Mouse (Mus musculus): ENCODE data around the gene Gemin5. TPM values are rescaled to one million over a fixed set of nuclear protein-coding genes. Genes with fewer than 3 reads are reported as not detected.

Gene Gemin5
- polyA plus RNA-seq, 1 experiment from 2014 or later = 15.9 TPM

GRCm38 (mm10) chr11:58092541-58092940, 75.8 kb downstream of the Gemin5 start:
- Histone ChIP-seq H3K9ac (replicated peaks) (no peak overlapping the region), H3K27ac (replicated peaks) (no peak overlapping the region), H3K9me3 (no peaks in the 10 kb centered on the region), H3K36me3 (no peaks in the 10 kb centered on the region), H3K4me2 (replicated peaks) (no peak overlapping the region), H3K4me1 (peaks cover 2% of the 10 kb centered on the region), H3K4me3 (no peak overlapping the region), H3K27me3 (0 out of 2 replicates have a peak, but pooled peaks cover 9% of the 10 kb centered on the region)
- no peak for ATAC-seq (replicated peaks)
- WGBS = 66% methylated on average over 4 of the region's 4 CpGs

GRCm38 (mm10) chr11:58081716-58082115, 86.6 kb downstream of the Gemin5 start:
- no peaks in the 10 kb centered on the region for H3K36me3 ChIP-seq
- H3K4me3 ChIP-seq = no peak overlapping the region
- no peaks in the 10 kb centered on the region for H3K4me1 ChIP-seq
- no peaks in the 10 kb centered on the region for H3K9me3 ChIP-seq
- no peaks in the 10 kb centered on the region for H3K27me3 ChIP-seq
- H3K27ac ChIP-seq (replicated peaks) = no peak overlapping the region
- no peak overlapping the region for H3K4me2 ChIP-seq (replicated peaks)
- no peak overlapping the region for H3K9ac ChIP-seq (replicated peaks)
- WGBS = 89% methylated on average over 6 of the region's 6 CpGs
- ATAC-seq (replicated peaks) = no peak

GRCm38 (mm10) chr11:58077270-58077669, 91.1 kb downstream of the Gemin5 start:
- no peaks in the 10 kb centered on the region for H3K36me3 ChIP-seq
- no peak overlapping the region for H3K4me3 ChIP-seq
- no peaks in the 10 kb centered on the region for H3K27me3 ChIP-seq
- no peaks in the 10 kb centered on the region for H3K4me1 ChIP-seq
- no peak for ATAC-seq (replicated peaks)
- no peak overlapping the region for H3K27ac ChIP-seq (replicated peaks)
- no peaks in the 10 kb centered on the region for H3K9me3 ChIP-seq
- no peak overlapping the region for H3K9ac ChIP-seq (replicated peaks)
- H3K4me2 ChIP-seq (replicated peaks) = no peak overlapping the region
- 76% methylated on average over 4 of the region's 4 CpGs for WGBS

GRCm38 (mm10) chr11:58072978-58073377, 95.4 kb downstream of the Gemin5 start:
- H3K36me3 ChIP-seq = no peaks in the 10 kb centered on the region
- no peaks in the 10 kb centered on the region for H3K9me3 ChIP-seq
- no peaks in the 10 kb centered on the region for H3K4me1 ChIP-seq
- no peak overlapping the region for H3K9ac ChIP-seq (replicated peaks)
- 81% methylated on average over 3 of the region's 3 CpGs for WGBS
- no peak overlapping the region for H3K4me3 ChIP-seq
- ATAC-seq (replicated peaks) = no peak
- no peak overlapping the region for H3K4me2 ChIP-seq (replicated peaks)
- no peak overlapping the region for H3K27ac ChIP-seq (replicated peaks)
- no peaks in the 10 kb centered on the region for H3K27me3 ChIP-seq

Other genes with a start within 250 kb of the Gemin5 start
- 18.5 and 18.7 TPM in 2 replicates for gene Larp1, start 159.5 kb downstream of the Gemin5 start, polyA plus RNA-seq (2015; fragmentation: Nextera tagmentation; extraction: Ambion mirVana)
- not detected in 2 replicates for gene Gm12248, start 75.4 kb downstream of the Gemin5 start, polyA plus RNA-seq (2015; fragmentation: Nextera tagmentation; extraction: Ambion mirVana)
- 147 TPM in 2 replicates for gene Cnot8, start 64.4 kb downstream of the Gemin5 start, polyA plus RNA-seq (2015; fragmentation: Nextera tagmentation; extraction: Ambion mirVana)
- 106 and 107 TPM in 2 replicates for gene Mrpl22, start 3.1 kb upstream of the Gemin5 start, polyA plus RNA-seq (2015; fragmentation: Nextera tagmentation; extraction: Ambion mirVana)
- 1.3 and 1.5 TPM in 2 replicates for gene Igtp, start 31.0 kb upstream of the Gemin5 start, polyA plus RNA-seq (2015; fragmentation: Nextera tagmentation; extraction: Ambion mirVana)
- 0.55 and 0.86 TPM in 2 replicates for gene Irgm2, start 31.1 kb upstream of the Gemin5 start, polyA plus RNA-seq (2015; fragmentation: Nextera tagmentation; extraction: Ambion mirVana)
- not detected in 2 replicates for gene 4930438A08Rik, start 106.3 kb upstream of the Gemin5 start, polyA plus RNA-seq (2015; fragmentation: Nextera tagmentation; extraction: Ambion mirVana)
- gene Zfp692, start 138.5 kb upstream of the Gemin5 start, polyA plus RNA-seq (2015; fragmentation: Nextera tagmentation; extraction: Ambion mirVana) = 34.0 and 34.3 TPM in 2 replicates
- gene Zfp672, start 161.8 kb upstream of the Gemin5 start, polyA plus RNA-seq (2015; fragmentation: Nextera tagmentation; extraction: Ambion mirVana) = 39.0 and 40.6 TPM in 2 replicates
- gene Sh3bp5l, start 162.2 kb upstream of the Gemin5 start, polyA plus RNA-seq (2015; fragmentation: Nextera tagmentation; extraction: Ambion mirVana) = 50.7 and 54.9 TPM in 2 replicates
- 0.15 TPM in 1 of 2 replicates, not detected in the other for gene Lypd8, start 210.5 kb upstream of the Gemin5 start, polyA plus RNA-seq (2015; fragmentation: Nextera tagmentation; extraction: Ambion mirVana)